Mouse (Mus musculus): ENCODE measurements around the gene Gm3402.
"Not testable (repeated sequence)": the region's sequence is repeated elsewhere in the genome, so short reads cannot be mapped to it uniquely, and the experiment has no call there.

The Gm3402 gene

GRCm38 (mm10) chr5:146513823-146514222 lies at the start of gene Gm3402:
Gene Gm3402 (plus strand): TSS chr5:146514123.
- DNase-seq (ENCODE audit: low spot score in 2 of 2): not testable (repeated sequence)

- no peak for DNase-seq (ENCODE audit: low spot score in 2 of 2)
Measured at GRCm38 (mm10) chr5:146466663-146467062, 47.3 kb upstream of the Gm3402 start.

GRCm38 (mm10) chr5:146468311-146468710 lies 45.6 kb upstream of the Gm3402 start:
- no peak for DNase-seq (ENCODE audit: low spot score in 2 of 2)

DNA sequence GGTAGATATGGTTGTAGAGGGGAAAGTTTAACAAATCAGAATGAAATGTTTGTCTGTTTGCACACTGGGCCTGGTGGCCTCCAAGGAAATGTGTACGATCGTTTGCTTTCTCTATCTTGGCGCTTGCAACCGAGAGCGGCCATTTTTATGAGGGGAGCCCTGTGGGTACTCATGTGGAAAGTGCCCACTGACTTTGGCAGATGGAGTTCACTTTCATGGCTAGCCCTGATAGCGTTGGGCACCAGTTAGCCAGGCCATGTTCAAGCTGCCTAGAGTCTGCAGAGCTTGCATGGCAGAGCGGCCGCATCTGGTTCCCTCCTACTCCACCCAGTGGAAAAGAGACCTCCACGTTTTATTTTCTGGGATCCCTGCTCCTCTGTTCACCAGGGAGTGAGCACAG lies 43.1 kb upstream of the Gm3402 start:
- DNase-seq (ENCODE audit: low spot score in 2 of 2): no peak

GRCm38 (mm10) chr5:146471311-146471710 lies 42.6 kb upstream of the Gm3402 start:
- no peak for DNase-seq (ENCODE audit: low spot score in 2 of 2)

GRCm38 (mm10) chr5:146471821-146472220 lies 42.1 kb upstream of the Gm3402 start:
- no peak for DNase-seq (ENCODE audit: low spot score in 2 of 2)

DNA sequence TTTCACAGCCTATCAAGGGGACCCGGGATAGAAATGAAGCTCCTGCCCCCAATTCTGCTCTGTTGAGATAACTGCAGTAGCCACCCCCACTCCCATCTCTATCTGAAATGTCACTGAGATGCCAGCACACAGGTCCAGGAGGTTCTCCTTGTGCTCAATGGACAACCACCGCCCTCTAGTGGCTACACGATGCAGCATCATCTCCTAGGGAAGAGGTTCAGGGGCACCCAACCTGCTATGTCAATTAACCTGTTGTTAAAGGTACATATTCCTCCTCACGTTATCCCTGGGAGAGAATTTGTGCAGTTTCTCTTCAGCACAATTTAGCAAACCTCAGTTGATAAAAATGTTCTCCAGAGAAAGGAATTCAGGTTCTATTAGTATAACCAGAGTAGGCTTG lies 34.4 kb upstream of the Gm3402 start:
- not testable (repeated sequence) for DNase-seq (ENCODE audit: low spot score in 2 of 2)

GRCm38 (mm10) chr5:146481665-146482064 lies 32.3 kb upstream of the Gm3402 start, which contains the start of gene Gm6408:
Gene Gm6408 (plus strand): TSS chr5:146481965.
- DNase-seq (ENCODE audit: low spot score in 2 of 2): not testable (repeated sequence)

GRCm38 (mm10) chr5:146488959-146489358 lies 25.0 kb upstream of the Gm3402 start:
- not testable (repeated sequence) for DNase-seq (ENCODE audit: low spot score in 2 of 2)

DNA sequence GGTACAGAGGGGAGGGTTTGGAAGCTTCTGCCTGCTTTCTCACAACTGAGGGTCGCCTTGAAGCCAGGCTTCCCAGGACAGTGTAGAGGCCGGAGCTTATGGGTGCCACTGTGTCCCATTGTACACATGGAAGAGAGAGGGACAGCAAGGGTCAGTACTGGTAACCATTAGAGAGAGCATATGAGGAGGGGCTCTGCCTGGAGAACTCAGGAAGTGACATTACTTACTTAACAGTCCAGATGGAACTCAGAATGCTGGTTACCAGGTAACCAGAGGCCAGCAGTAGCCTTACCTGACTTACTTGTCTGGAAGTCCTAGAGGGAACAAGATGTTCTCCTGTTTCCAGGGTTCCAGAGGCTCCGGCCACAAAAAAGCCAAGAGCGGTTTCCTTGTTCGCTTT lies 22.9 kb upstream of the Gm3402 start, which contains the start of gene Gm6370:
Gene Gm6370, plus strand, starts transcription at position 301 of the 400 bp plus-strand sequence.
- DNase-seq (ENCODE audit: low spot score in 2 of 2): not testable (repeated sequence)

GRCm38 (mm10) chr5:146502099-146502498 lies 11.8 kb upstream of the Gm3402 start, which contains the start of gene 4930449I24Rik:
Gene 4930449I24Rik (plus strand): TSS chr5:146502399.
- not testable (repeated sequence) for DNase-seq (ENCODE audit: low spot score in 2 of 2)

DNA sequence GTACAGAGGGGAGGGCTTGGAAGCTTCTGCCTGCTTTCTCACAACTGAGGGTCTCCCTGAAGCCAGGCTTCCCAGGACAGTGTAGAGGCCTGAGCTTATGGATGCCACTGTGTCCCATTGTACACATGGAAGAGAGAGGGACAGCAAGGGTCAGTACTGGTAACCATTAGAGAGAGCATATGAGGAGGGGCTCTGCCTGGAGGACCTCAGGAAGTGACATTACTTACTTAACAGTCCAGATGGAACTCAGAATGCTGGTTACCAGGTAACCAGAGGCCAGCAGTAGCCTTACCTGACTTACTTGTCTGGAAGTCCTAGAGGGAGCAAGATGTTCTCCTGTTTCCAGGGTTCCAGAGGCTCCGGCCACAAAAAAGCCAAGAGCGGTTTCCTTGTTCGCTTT lies 11.6 kb downstream of the Gm3402 start, which contains the start of gene Gm3404:
Gene Gm3404, plus strand, starts transcription at position 301 of the 400 bp plus-strand sequence.
- not testable (repeated sequence) for DNase-seq (ENCODE audit: low spot score in 2 of 2)

DNA sequence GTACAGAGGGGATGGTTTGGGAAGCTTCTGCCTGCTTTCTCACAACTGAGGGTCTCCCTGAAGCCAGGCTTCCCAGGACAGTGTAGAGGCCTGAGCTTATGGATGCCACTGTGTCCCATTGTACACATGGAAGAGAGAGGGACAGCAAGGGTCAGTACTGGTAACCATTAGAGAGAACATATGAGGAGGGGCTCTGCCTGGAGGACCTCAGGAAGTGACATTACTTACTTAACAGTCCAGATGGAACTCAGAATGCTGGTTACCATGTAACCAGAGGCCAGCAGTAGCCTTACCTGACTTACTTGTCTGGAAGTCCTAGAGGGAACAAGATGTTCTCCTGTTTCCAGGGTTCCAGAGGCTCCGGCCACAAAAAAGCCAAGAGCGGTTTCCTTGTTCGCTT lies 23.4 kb downstream of the Gm3402 start, which contains the start of gene Gm3409:
Gene Gm3409, plus strand, starts transcription at position 301 of the 400 bp plus-strand sequence.
- not testable (repeated sequence) for DNase-seq (ENCODE audit: low spot score in 2 of 2)

DNA sequence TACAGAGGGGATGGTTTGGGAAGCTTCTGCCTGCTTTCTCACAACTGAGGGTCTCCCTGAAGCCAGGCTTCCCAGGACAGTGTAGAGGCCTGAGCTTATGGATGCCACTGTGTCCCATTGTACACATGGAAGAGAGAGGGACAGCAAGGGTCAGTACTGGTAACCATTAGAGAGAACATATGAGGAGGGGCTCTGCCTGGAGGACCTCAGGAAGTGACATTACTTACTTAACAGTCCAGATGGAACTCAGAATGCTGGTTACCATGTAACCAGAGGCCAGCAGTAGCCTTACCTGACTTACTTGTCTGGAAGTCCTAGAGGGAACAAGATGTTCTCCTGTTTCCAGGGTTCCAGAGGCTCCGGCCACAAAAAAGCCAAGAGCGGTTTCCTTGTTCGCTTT lies 41.9 kb downstream of the Gm3402 start, which contains the start of gene Gm3415:
Gene Gm3415, plus strand, starts transcription at position 301 of the 400 bp plus-strand sequence.
- not testable (repeated sequence) for DNase-seq (ENCODE audit: low spot score in 2 of 2)

DNA sequence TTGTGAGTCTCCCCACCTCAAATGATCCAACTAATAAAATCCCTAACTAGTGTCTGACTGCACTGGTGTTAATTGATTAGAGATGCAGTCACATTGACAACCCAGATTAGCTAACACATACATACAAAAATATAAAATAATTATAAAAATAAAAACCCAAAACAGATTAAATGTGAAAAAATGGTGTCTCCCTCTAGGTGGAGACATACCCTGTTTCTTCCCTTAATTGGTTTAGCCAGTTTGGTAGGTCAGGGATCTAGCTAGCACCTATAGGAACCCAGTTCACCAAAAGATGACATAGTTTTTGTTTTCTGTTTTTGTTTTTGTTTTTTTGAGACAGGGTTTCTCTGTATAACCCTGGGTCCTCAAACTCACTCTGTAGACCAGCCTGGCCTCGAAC lies 50.3 kb downstream of the Gm3402 start:
- no peak for DNase-seq (ENCODE audit: low spot score in 2 of 2)
